Mouse (Mus musculus) small intestine, adult 2 months (tissue): Measurements from ENCODE around the gene Col3a1.

Experiments used
- CTCF ChIP-seq: fragments of 200-500 bp; IDR thresholded peaks from 2 replicates; pipeline ENCODE4 v1.5.1; 2012; ENCODE audit warnings: low read depth, mild to moderate bottlenecking, control low read depth, inconsistent platforms, low read length, moderate library complexity, mixed read lengths; ENCODE audit not compliant: insufficient replicate concordance, insufficient read length; ENCODE audit errors: extremely low read depth
- POLR2A ChIP-seq: fragments of 200-500 bp; IDR thresholded peaks from 2 replicates; pipeline ENCODE4 v1.6.1; 2012; ENCODE audit warnings: low read depth, mild to moderate bottlenecking, control low read depth, inconsistent platforms, low read length, moderate library complexity

GRCm38 (mm10) chr1:45358020-45358419, 46.7 kb downstream of the Col3a1 start:
- TF ChIP-seq POLR2A (no peak), CTCF (no peak)
